Mouse (Mus musculus): ENCODE results near the gene Csgalnact2.

Csgalnact2 gene

DNA sequence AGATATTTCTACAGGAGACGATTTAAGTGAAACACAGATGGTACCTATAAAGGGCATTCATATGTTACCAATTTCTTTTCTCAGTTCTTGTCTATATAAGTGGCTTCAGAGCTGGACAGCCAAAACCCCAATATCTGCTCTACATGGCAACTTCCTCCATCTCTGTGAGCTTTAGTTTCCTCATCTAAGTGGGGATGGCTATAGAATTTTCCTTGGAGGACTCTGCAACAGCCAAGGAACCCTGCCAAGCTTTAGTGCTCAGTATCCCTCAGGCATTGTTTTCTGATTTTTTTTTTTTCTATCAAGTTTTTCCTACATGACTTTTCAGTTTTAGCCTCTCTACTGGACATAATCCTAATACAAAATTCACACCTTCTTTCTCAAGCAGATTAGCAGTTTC is 4.5 kb downstream of the Csgalnact2 start:
- no peak for DNase-seq

DNA sequence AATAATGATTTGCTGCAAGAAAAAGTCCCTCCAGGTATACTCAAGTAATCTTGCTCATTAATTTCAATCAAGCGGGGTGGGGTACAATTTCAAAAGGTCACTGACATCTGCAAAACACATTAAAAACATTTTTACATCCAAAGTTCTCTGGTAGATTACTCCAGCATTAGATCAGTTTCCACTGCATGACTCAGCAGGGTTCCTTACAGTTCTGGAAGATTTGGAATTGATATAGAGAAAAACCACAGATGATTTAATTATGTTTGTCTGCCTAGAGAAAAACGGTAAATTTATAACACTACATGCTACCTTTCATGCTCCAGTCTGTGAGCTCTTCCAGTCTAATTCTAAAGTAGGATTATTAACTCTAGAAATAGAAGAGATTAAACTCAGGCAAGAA is 8.9 kb downstream of the Csgalnact2 start:
- no peak for DNase-seq

DNA sequence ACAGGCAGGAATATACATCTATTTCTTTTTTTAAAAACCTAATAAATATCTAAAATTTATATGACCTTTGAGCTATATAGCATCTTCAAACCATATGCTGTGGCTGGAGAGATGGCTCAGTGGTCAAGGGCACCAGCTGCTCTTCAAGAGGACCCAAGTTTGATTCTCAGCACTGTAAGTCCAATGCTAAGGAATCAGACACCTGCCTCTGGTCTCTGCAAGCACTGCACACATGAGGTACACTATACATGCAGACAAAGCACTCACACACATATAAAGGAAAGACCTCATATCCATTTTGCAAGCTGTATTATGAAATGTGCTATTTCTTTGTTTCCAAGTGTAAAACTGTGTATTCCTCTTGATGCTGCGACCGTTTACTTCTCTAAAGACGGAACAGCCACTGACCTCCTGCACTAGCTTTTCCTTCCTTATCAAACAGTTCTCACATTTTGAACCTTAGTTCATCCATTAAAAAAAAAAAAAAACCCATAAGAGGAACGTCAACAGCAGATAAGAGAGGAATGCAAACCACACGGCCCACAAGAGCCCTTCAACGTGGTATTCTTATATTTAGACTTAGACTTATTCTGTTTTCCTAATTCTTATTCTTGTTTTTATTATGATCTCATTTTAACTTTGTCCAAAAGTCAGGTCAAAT is 11.0 kb downstream of the Csgalnact2 start:
- peak; percentile 16 for DNase-seq

DNA sequence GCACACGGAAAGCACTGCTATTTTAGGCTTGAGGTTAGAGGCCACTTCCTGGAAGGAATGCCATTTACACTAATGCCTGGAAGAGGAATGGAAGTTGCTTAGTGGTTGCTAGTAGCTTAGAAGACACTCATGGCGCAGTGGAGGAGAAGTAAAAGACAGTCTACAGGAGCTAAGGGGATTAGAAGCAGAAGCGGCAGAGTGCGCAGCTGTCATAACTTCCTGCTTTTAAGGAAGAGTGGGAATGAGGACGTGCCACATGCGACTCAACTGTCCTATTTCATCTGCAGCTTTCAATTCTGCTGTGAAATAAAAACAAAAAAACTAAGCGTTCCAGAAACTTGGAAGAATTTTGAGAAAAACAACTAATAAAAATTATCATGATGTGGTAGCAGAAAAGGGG is 11.7 kb downstream of the Csgalnact2 start:
- no peak for DNase-seq

DNA sequence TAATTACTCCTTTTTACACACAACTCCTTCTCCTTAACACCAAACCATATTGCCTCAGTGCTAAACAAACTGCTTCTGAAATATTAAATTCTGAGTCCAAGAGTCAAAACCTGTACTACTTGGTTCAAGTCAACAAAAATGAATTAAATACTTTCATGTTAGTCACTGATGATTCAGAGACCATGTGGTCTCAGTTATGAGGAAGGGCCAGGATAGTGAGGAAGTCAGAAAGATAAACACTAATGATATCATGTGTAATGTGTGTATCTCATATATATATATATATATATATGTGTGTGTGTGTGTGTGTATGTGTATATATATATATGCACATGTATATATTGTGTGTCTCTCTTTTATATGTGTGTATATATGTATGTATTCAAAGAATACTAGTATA is 12.4 kb downstream of the Csgalnact2 start:
- no peak for DNase-seq

DNA sequence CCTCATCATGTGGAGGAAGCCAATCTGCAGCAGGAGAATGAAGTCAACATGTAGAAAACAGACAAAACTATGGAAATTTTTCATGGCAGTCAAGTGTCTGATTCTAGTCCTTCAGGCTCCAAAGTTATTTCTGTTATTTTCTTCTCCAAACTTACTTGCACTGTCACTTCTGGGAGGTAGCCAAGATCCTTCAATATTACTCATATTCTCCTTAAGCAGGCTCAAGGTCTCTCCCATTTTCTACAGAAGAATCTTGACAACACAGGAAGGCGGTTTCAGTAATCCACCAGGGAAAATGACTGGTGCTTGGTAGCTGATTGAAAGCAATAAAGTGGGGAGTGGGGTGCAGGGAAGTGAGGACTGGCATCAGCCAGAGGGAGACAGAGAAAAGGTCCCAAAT is 16.2 kb downstream of the Csgalnact2 start:
- DNase-seq = no peak

DNA sequence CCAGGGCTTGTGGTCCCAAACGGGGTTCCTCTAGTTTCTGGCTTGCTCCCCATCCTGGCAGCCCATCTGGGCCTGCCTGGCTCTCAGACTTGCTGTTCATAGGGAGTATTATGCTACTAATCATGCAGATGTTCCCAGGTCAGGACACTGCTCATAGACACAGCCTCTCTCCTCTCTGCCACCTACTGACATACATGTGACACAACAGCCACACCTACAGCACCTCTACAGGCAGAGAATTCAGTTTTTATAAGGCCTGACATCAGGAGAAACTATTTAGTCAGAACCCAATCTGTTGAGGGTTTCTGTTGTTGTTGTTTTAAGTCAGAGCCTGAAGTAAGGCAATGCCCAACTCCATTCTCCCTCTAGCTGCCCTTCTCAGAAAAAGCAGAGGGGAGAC is 27.1 kb downstream of the Csgalnact2 start:
- no peak for DNase-seq

DNA sequence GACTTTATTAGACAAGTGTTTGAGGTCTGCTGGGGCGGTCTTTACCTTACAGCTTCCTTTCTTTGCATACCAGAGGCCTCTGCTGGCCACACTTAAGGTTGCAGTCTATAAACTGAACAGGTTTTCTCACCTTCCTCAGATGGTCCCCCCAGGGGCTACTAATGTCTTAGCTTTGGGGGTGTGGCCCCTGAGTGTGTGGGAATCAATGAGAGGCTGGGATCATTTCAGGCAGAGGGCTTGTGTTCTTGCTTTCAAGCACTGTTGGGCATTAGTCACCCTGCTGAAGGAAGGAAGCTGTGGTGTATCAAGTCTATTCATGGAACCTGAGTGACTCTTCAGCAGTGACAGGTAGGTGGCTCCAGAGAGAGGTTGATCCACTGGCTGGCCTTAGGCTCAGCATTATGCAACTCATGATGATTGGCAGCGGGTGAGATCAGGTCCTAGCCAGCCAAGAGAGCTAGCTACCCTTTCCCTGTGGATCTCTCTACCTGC is 39.6 kb downstream of the Csgalnact2 start:
- peak; percentile 59 for DNase-seq

DNA sequence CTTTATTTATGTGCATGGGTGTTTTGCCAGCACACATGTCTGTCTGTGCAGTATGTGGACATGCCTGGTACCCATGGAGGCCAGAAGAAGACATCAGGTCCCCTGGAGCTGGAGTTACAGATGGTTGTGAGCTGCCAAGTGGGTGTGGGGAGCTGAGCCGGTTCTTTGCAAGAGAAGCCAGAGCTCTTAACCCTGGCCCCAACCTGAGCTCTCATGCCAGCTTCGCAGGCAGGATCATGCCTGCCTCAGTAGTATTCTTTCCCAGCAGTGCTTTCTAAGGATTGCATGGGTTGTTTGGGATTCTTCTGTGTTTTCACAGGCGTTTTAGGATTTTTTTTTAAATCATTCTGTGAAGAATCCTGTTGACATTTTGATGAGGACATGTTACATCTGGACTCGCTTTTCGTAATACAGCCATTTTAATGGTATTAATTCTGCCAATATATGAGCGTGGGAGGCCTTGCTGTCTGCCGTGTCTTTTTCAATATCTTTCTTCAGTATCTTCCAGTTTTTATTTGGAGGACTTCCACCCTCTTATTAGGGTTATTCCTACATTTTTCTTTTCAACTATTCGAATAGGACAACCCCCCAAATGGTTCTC is 41.1 kb downstream of the Csgalnact2 start:
- peak; percentile 35 for DNase-seq

DNA sequence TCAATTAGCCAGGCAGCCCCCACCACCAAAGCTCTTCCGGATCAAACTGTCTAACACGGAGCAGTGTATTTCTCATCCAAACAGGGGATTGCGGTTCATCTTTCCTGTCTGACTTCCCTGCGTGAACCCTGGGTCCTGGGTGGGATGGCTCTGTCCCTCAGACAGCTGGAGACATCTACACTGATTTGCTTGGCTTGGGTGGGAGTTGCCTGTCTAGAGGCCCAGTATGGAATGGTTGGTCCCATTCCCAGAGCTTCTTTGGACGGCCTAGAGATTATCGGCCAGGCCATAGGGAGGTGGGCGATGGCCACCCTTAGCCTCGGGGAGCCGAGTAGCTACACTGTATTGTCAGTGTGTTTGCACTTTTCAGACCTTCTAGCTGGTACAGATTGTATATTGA is 48.1 kb downstream of the Csgalnact2 start:
- DNase-seq = no peak

DNA sequence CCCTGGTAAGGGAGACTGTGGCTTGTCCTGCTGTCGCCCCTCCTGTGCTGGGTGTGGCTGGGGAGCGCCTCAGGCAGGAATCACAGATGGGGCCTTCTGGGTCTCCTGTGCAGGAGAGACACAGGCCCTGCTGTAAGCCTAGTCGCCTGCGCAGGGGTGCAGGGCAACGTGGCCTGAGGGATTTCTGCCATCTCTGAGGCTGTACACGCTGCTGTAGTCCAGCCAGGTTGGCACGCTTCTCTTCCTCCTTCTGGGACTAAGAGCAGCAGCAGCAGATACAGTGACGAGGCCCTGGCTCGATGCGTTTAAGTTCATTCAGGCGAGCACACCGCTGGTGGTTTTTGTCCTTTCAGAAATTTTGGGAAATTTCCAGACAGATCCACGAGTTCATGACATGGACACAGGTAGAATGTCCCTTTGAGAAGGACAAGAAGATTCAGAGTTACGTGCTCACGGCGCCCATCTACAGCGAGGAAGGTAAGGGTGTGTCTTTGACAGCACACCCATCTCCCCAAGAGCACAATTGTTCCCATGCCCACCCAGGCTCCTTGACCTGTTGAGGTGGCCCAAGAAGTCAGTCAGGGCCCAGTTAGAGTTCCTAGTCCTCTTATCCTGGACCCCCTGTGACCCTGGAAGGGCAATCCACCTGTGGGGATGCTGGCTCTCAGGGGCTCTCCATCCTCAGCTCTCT is 50.0 kb downstream of the Csgalnact2 start:
- DNase-seq = no peak

DNA sequence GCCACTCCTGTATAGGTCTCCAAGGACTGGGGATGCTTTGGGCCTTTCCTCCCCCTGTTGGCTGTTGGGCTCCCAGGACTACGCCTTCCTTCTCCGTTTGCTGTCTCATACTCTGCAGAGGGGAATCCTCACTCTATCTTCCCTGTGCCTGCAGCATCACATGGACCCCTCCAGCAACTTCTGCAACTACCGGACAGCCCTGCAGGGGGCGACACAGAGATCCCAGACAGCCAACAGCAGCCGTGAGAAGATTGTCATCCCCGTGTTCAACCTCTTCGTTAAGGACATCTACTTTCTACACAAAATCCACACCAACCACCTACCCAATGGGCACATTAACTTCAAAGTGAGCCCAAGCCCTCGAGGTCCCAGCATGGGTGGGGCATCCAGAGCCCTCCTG is 51.0 kb downstream of the Csgalnact2 start:
- DNase-seq = peak; percentile 42

DNA sequence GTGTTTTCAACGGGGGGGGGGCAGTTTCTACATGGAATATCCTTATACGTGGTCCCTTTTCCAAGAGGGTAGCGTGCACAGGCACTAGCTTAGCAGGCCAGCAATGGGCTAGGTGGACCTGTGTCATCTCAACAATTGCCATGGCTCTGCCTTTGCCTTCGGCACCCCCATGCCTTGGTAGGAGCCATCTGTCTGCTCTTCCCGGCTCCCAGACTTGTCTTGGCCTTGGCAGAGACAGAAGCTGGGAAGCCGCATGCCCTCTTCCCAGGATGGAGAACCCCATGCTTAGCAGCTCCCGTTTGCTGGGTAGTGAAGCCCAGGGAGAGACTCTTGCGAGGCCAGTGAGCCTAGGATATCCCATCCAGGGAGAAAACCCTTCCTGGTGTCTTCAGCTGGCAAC is 54.3 kb downstream of the Csgalnact2 start:
- DNase-seq = no peak

DNA sequence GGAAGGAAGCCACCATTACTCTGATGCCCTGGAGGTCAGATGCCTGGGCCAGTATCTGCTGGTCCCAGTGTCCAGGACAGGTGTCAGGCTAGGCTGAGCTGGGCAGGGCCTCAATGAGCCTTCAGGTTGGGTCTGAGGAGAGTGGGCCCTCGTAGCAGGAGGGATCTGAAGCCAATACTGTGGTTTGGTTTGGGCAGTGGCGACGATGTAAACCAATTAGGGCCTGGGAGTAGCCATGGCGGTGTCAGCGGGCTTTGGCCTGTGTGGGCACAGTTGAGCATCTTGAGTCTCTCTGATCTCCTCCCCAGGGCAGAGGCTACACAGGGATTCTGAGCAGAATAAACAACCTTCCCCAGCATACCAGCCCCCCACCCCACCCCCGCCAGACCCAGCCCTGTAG is 55.3 kb downstream of the Csgalnact2 start:
- no peak for DNase-seq

DNA sequence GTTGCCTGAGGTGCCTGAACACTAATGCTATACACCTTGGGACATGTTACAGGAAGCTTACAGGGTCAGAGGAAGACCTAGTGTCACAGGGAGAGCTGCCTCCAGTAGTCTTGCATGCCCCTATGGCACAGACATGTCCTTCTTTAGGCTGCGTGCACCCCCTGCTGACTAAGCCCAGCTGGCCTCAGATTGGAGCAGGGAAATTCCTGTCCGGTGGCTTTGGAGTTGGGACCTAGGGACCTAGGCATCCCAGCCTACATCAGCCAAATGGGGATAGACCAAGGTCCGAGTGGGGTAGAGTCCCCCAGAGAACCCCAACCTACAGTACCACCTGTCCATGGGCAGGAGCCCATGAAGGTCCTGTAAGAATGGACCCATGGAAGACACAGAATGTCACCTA is 56.6 kb downstream of the Csgalnact2 start:
- DNase-seq = no peak

DNA sequence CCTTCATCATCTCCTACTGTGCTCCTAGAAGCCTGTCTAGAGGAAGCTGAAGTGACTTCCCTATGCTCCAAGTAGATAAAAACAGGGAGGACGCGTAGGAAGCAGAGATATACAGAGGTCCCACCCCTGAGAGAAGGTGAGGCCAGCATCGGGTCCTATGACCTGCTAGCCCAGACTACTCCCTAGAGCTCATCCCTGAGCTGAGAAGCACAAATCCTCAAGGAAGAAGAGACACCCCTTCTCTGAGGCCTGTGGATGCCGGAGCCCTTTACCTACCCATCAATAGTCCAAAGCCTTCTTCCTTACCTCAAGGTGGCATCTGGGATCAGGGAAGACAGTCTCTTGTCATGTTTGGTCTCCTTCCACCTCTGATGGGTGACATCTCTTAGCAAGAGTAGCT is 58.2 kb downstream of the Csgalnact2 start:
- DNase-seq = no peak

DNA sequence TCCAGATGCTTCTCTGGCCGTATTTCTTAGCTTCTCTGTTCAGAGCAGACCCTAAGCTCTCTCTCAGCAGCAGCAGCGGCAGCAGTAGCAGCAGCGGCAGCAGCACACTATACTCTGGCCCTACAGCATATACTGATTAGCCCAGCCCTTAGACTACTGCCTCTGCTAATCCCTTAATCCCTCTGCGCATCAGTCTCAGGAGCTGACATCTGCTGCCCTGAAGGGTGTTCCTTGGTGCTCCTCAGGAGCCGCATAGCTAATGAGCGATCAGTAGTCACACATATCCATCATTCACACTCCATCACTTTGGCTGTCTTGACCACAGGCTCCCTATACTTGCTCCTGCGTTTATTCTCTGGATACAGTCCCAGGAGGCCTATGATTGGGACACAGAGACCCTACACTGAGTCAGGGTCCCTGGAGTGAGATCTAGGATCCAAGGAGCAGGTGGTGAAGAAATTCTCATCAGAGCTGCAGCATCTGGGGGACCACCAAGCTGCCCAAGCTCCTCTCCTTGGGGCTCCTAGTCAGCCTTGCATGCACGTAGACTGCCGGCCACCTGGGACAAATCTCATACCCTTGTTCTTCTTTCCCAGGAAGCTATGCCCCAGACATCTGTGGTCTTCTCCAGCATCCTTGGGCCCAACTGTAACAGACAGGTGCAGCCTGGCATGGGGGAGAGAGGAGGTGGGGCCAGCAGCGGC is 59.0 kb downstream of the Csgalnact2 start:
- no peak for DNase-seq

DNA sequence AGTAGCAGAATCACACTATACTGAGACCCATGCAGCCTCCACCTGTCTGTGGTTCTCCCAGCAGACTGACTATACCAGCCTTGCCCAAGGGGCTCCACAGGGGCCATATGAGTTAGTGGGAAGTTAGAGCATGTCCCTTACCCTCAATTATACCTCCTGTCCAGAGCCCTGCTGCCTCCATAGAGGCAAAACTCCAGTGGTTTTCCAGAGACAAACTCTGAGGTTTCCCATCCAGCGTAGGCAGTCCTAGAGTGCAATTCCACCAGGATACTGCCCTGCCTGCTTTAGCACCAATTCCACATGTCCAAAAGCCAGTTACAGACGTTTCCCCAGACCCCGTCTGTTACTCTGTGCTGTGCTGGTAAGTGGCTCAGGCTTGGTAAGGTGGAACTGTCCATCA is 59.6 kb downstream of the Csgalnact2 start:
- no peak for DNase-seq

DNA sequence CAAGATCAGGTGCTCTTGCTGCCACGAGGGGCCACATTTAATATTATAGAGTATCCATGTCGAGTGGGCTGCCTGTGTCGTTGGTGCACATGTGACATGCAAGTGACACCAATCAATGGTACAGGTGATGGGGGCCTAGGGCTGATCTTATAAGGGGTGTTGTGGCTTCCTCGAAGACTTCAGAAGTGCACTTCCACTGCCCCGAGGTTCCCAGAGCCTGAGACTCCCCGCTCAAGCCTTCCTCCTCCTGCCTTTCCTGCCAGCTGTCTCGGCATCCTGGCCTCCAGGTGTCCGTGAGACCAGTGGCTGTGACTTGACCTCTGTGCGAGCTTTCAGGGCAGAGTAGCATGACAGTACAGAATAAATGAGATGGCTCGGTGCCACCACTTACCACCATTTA is 60.2 kb downstream of the Csgalnact2 start:
- no peak for DNase-seq

DNA sequence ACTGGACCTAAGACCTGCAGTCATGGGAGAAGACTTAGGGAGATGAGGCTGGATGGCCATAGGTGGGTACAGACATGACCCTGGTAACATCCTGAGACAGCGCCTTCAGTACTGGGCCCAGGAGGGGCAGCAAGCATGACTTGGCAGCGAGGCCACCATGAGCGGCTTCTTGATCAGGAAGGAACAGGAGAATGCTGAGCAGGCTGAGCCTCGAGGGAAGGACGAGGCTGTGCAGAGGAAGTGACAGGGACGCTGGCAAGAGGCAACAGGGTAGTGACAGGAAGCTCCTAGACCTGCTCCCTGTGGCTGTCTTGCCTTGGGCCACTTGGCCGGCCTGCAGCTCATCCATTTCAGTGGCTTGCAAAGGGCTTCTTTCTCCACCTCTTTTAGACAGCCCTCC is 61.5 kb downstream of the Csgalnact2 start:
- peak; percentile 16 for DNase-seq

DNA sequence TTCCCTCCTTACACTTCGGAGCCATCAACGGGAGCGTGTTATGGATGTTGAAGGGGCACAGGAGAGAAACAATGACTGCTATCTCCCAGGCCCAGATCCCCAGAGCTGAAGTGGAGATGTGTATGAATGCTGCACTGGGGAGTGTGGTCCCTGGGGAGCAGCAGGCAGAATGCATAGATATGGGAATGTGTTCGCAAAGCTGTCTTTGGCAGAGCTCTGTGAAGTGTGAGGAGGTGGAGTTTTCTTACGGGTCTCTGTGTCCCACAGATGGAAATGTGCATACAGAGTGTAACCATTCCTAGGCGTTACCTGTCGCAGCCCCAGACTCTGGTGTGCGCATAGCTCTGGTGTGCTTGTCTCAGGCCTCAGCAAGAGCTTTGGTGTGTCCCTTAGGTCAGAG is 62.2 kb downstream of the Csgalnact2 start:
- DNase-seq = no peak

DNA sequence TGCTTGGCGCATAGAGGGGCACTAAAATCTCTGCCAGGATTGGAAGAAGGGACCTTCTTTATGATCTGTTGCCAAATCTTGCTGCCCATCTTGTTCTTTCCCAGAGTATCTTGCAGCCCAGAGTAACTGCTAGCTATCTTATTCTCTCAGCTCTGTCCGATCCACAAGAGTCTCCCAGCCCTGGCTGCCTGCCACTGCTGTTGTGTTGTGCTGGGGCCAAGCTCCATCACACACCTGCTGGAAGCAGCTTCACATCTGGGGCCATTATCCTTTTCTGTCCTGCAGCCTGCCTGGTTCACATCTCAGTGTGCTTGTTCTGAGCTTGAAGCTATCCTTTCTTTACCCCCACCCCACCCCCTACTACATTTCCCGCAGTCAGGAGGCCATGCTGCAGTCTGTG is 62.7 kb downstream of the Csgalnact2 start:
- DNase-seq = no peak

DNA sequence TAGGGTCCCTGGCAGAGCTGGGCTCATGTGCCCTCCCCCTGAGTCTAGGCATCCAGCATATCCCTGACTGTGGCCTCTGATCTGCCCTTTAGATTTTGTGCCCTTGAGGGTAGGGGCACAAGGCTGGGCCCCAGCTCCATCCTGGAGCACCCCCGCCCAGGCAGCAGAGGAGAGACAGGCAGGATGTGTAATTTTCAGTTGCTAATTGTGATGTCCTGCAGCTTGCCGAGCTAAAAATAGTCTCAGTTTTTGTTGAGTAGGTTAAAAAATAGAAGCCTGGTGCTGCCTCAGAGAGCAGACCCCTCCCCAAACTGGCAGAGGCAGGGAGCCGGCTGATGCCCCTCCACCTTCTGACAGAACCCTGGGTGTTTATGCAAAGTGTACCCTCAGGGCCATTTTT is 64.8 kb downstream of the Csgalnact2 start:
- peak; percentile 32 for DNase-seq

DNA sequence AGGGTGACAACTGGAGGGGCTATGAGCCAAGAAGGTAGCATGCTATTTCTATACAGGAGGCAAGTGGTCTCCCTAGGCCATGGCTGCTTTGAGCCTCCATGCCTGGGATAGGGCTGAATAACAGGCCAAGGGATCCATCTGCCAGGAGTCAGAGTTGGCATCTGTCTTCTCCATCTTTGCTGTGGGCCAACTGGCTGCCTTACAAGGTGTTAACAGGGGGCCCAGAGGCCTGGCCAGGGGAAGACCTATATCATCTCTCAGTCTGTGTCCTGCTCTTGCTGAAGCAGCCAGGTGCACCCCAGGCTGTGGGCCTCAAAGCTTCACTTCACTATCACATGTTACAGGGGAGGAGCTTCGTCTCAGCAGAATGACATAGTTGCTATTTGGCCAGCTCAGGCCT is 66.8 kb downstream of the Csgalnact2 start:
- no peak for DNase-seq

Measured in lung, postnatal 10 days (tissue).